Comparison of ENCODE assay signal across 20 mouse cellular contexts in the genomic region with DNA sequence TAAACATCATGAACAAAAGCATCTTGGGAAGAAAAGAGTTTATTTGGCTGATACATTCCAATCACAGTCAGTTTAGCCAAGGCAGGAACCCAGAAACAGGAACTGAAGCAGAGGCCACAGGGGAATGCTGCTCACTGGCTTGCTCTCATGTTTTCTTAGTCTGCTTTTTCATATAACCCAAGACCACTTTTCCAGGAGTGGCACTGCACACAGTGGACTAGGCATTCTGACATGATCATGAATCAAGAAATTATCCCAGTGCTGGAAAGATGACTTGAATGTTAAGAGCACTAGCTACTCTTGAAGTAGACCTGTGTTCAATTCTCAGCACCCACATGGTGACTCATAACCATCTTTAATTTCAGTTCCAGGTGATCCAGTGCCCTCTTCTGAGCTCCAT. TPM values are rescaled to one million over a fixed set of nuclear protein-coding genes. Genes with fewer than 3 reads are reported as not detected.
DNase-seq lines count a peak whose midpoint lies in the region; ATAC-seq and TF ChIP-seq lines count a peak whose summit lies in the region.
"Had no signal": no experiment of that assay in that cellular context is flagged by ENCODE, and none has a peak within 500 bp of the region (broad histone marks: within the 10 kb centered on the region; RNA-seq: fewer than 3 reads in every experiment).

No protein-coding gene starts in this region.

- H3K27ac ChIP-seq in heart, embryonic 10.5 days: no peak overlapping the region
- no peak overlapping the region for H3K27ac ChIP-seq in heart, embryonic 11.5 days (ENCODE audit: low read depth, low read length)
- H3K27ac ChIP-seq in lung, postnatal 0 days (ENCODE audit: low read length): no peak overlapping the region
- H3K27ac ChIP-seq in cerebellum, adult 2 months (ENCODE audit: insufficient read depth, low read length): no peak overlapping the region
- H3K27ac ChIP-seq: embryonic facial prominence, embryonic 15.5 days; forebrain, embryonic 12.5 days; hindbrain, embryonic 15.5 days; limb, embryonic 13.5 days; midbrain, embryonic 15.5 days; stomach, embryonic 15.5 days had no signal

- TF ChIP-seq POLR2A in cerebellum, adult 2 months (IDR thresholded peaks at IDR 0.05; ENCODE audit: borderline replicate concordance, insufficient read depth, low read length): no peak

- H3K9ac ChIP-seq in heart, embryonic 11.5 days (ENCODE audit: low read depth, low read length): no peak overlapping the region
- H3K9ac ChIP-seq in lung, postnatal 0 days (replicated peaks; ENCODE audit: low read depth): no peak overlapping the region
- H3K9ac ChIP-seq: embryonic facial prominence, embryonic 15.5 days; forebrain, embryonic 12.5 days; hindbrain, embryonic 15.5 days; limb, embryonic 13.5 days; liver, postnatal 0 days; midbrain, embryonic 15.5 days; stomach, embryonic 15.5 days had no signal

- H3K27me3 ChIP-seq in heart, embryonic 10.5 days (ENCODE audit: insufficient read depth, poor library complexity, severe bottlenecking): no peaks in the 10 kb centered on the region
- H3K27me3 ChIP-seq in heart, embryonic 11.5 days (ENCODE audit: control insufficient read depth, insufficient read depth, low read length): no peaks in the 10 kb centered on the region
- H3K27me3 ChIP-seq in lung, postnatal 0 days (replicated peaks; ENCODE audit: insufficient read depth, low read length): no peaks in the 10 kb centered on the region
- no peaks in the 10 kb centered on the region for H3K27me3 ChIP-seq in cerebellum, adult 2 months (ENCODE audit: control insufficient read depth, insufficient read depth, low read length)
- H3K27me3 ChIP-seq: embryonic facial prominence, embryonic 15.5 days; forebrain, embryonic 12.5 days; hindbrain, embryonic 15.5 days; limb, embryonic 13.5 days; midbrain, embryonic 15.5 days; stomach, embryonic 15.5 days had no signal

- H3K36me3 ChIP-seq in heart, embryonic 10.5 days: no peaks in the 10 kb centered on the region
- no peaks in the 10 kb centered on the region for H3K36me3 ChIP-seq in heart, embryonic 11.5 days (ENCODE audit: control insufficient read depth, insufficient read depth, low read length)
- H3K36me3 ChIP-seq in lung, postnatal 0 days (ENCODE audit: insufficient read depth, low read length): no peaks in the 10 kb centered on the region
- H3K36me3 ChIP-seq: embryonic facial prominence, embryonic 15.5 days; forebrain, embryonic 12.5 days; hindbrain, embryonic 15.5 days; limb, embryonic 13.5 days; midbrain, embryonic 15.5 days; stomach, embryonic 15.5 days had no signal

- peak; percentile 74 for DNase-seq in heart, embryonic 10.5 days (ENCODE audit: low spot score)
- peak; percentile 1 for DNase-seq in lung, postnatal 36 days
- DNase-seq in lung, postnatal 0 days (ENCODE audit: low spot score): no peak
- DNase-seq in urinary bladder, postnatal 25 days (ENCODE audit: low spot score): peak; percentile 12
- no peak for DNase-seq in urinary bladder, adult 2 months (ENCODE audit: low spot score)
- DNase-seq in cerebellum, adult 2 months: no peak
- DNase-seq: adrenal gland, postnatal 14 days; cerebellum, adult 8-10 months; kidney, adult 2 months; liver, postnatal 0 days; thymus, postnatal 36 days had no signal

- TF ChIP-seq EP300 in lung, postnatal 0 days (IDR thresholded peaks at IDR 0.05): no peak

- H3K4me3 ChIP-seq in heart, embryonic 10.5 days: no peak overlapping the region
- H3K4me3 ChIP-seq in heart, embryonic 11.5 days (ENCODE audit: low read depth, low read length): no peak overlapping the region
- no peak overlapping the region for H3K4me3 ChIP-seq in lung, postnatal 0 days (ENCODE audit: low read depth, low read length)
- H3K4me3 ChIP-seq in cerebellum, adult 2 months (replicated peaks; ENCODE audit: insufficient read depth, low read depth, low read length): no peak overlapping the region
- H3K4me3 ChIP-seq: embryonic facial prominence, embryonic 15.5 days; forebrain, embryonic 12.5 days; hindbrain, embryonic 15.5 days; limb, embryonic 13.5 days; midbrain, embryonic 15.5 days; stomach, embryonic 15.5 days had no signal

- no peak overlapping the region for H3K4me2 ChIP-seq in heart, embryonic 11.5 days
- H3K4me2 ChIP-seq in lung, postnatal 0 days (replicated peaks; ENCODE audit: low read depth, low read length): no peak overlapping the region
- H3K4me2 ChIP-seq: embryonic facial prominence, embryonic 15.5 days; forebrain, embryonic 12.5 days; hindbrain, embryonic 15.5 days; limb, embryonic 13.5 days; midbrain, embryonic 15.5 days; stomach, embryonic 15.5 days had no signal

- no peaks in the 10 kb centered on the region for H3K4me1 ChIP-seq in heart, embryonic 10.5 days
- H3K4me1 ChIP-seq in heart, embryonic 11.5 days (ENCODE audit: control insufficient read depth, insufficient read depth, low read length): no peaks in the 10 kb centered on the region
- no peaks in the 10 kb centered on the region for H3K4me1 ChIP-seq in lung, postnatal 0 days (ENCODE audit: insufficient read depth, low read depth, low read length)
- no peaks in the 10 kb centered on the region for H3K4me1 ChIP-seq in cerebellum, adult 2 months (ENCODE audit: control insufficient read depth, insufficient read depth, low read length)
- H3K4me1 ChIP-seq: embryonic facial prominence, embryonic 15.5 days; forebrain, embryonic 12.5 days; hindbrain, embryonic 15.5 days; limb, embryonic 13.5 days; midbrain, embryonic 15.5 days; stomach, embryonic 15.5 days had no signal

- H3K9me3 ChIP-seq in heart, embryonic 10.5 days: peaks cover 55% of the 10 kb centered on the region
- peaks cover 56% of the 10 kb centered on the region for H3K9me3 ChIP-seq in heart, embryonic 11.5 days (replicated peaks; ENCODE audit: control insufficient read depth, low read length)
- peaks cover 41% of the 10 kb centered on the region for H3K9me3 ChIP-seq in lung, postnatal 0 days (ENCODE audit: low read length)

- TF ChIP-seq CTCF in lung, postnatal 0 days (IDR thresholded peaks at IDR 0.05): no peak
- no peak for TF ChIP-seq CTCF in cerebellum, adult 2 months (IDR thresholded peaks at IDR 0.05; ENCODE audit: borderline replicate concordance, insufficient read depth, low read depth, low read length)

- no peak for ATAC-seq in heart, embryonic 11.5 days (replicated peaks; ENCODE audit: insufficient number of reproducible peaks, low FRiP score, low TSS enrichment)
- ATAC-seq in lung, postnatal 0 days: no peak
- ATAC-seq: liver, postnatal 0 days; midbrain, embryonic 15.5 days had no signal

RNA-seq across cellular contexts. Expression of a gene that starts 1.0 kb away (rescaled TPM):
- 0.58 and 0.82 TPM in 2 replicates for polyA plus RNA-seq in heart, embryonic 10.5 days (2016; fragmentation: Nextera tagmentation; extraction: Ambion mirVana)
- 0.63 and 1.1 TPM in 2 replicates for polyA plus RNA-seq in heart, embryonic 11.5 days (2014; fragmentation: Nextera tagmentation; extraction: Ambion mirVana)
- 0.15 and 0.43 TPM in 2 replicates for polyA plus RNA-seq in lung, postnatal 0 days (2015; fragmentation: Nextera tagmentation; extraction: Ambion mirVana)
- polyA plus RNA-seq in urinary bladder, adult 2 months (2012; rRNA removed): 0.24 and 0.29 TPM in 2 replicates
- polyA plus RNA-seq in cerebellum, adult 2 months (2012; rRNA removed): 0.25 and 0.43 TPM in 2 replicates

RNA-seq across cellular contexts. Expression of a gene that starts 14.0 kb away (rescaled TPM):
- polyA plus RNA-seq in heart, embryonic 10.5 days (2016; fragmentation: Nextera tagmentation; extraction: Ambion mirVana): not detected in 2 replicates
- not detected in 2 replicates for polyA plus RNA-seq in heart, embryonic 11.5 days (2014; fragmentation: Nextera tagmentation; extraction: Ambion mirVana)
- 0.21 and 0.26 TPM in 2 replicates for polyA plus RNA-seq in lung, postnatal 0 days (2015; fragmentation: Nextera tagmentation; extraction: Ambion mirVana)
- 9.0 and 11.0 TPM in 2 replicates for polyA plus RNA-seq in urinary bladder, adult 2 months (2012; rRNA removed)
- not detected in 2 replicates for polyA plus RNA-seq in cerebellum, adult 2 months (2012; rRNA removed)
- polyA plus RNA-seq: forebrain, embryonic 12.5 days; heart, embryonic 14.5 days; hindbrain, embryonic 15.5 days; midbrain, embryonic 15.5 days; neural tube, embryonic 11.5 days had no signal

RNA-seq across cellular contexts. Expression of a gene that starts 20.2 kb away (rescaled TPM):
- polyA plus RNA-seq in heart, embryonic 10.5 days (2016; fragmentation: Nextera tagmentation; extraction: Ambion mirVana): 8.1 and 9.9 TPM in 2 replicates
- 9.6 and 10.4 TPM in 2 replicates for polyA plus RNA-seq in heart, embryonic 11.5 days (2014; fragmentation: Nextera tagmentation; extraction: Ambion mirVana)
- polyA plus RNA-seq in lung, postnatal 0 days (2015; fragmentation: Nextera tagmentation; extraction: Ambion mirVana): 2.7 and 3.8 TPM in 2 replicates
- 1.3 and 1.7 TPM in 2 replicates for polyA plus RNA-seq in urinary bladder, adult 2 months (2012; rRNA removed)
- 2.9 and 3.5 TPM in 2 replicates for polyA plus RNA-seq in cerebellum, adult 2 months (2012; rRNA removed)

RNA-seq across cellular contexts. Expression of a gene that starts 25.3 kb away (rescaled TPM):
- 0.13 TPM in 1 of 2 replicates, not detected in the other for polyA plus RNA-seq in heart, embryonic 10.5 days (2016; fragmentation: Nextera tagmentation; extraction: Ambion mirVana)
- not detected in 2 replicates for polyA plus RNA-seq in heart, embryonic 11.5 days (2014; fragmentation: Nextera tagmentation; extraction: Ambion mirVana)
- 0.08 and 0.11 TPM in 2 replicates for polyA plus RNA-seq in lung, postnatal 0 days (2015; fragmentation: Nextera tagmentation; extraction: Ambion mirVana)
- 0.77 and 1.6 TPM in 2 replicates for polyA plus RNA-seq in urinary bladder, adult 2 months (2012; rRNA removed)
- polyA plus RNA-seq in cerebellum, adult 2 months (2012; rRNA removed): not detected in 2 replicates
- polyA plus RNA-seq: embryonic facial prominence, embryonic 15.5 days; forebrain, embryonic 12.5 days; heart, embryonic 14.5 days; hindbrain, embryonic 15.5 days; limb, embryonic 13.5 days; liver, postnatal 0 days; midbrain, embryonic 15.5 days; neural tube, embryonic 11.5 days had no signal

RNA-seq across cellular contexts. Expression of a gene that starts 51.7 kb away (rescaled TPM):
- 143 and 155 TPM in 2 replicates for polyA plus RNA-seq in heart, embryonic 10.5 days (2016; fragmentation: Nextera tagmentation; extraction: Ambion mirVana)
- polyA plus RNA-seq in heart, embryonic 11.5 days (2014; fragmentation: Nextera tagmentation; extraction: Ambion mirVana): 117 and 118 TPM in 2 replicates
- 21.9 and 26.0 TPM in 2 replicates for polyA plus RNA-seq in lung, postnatal 0 days (2015; fragmentation: Nextera tagmentation; extraction: Ambion mirVana)
- polyA plus RNA-seq in urinary bladder, adult 2 months (2012; rRNA removed): 62.9 and 67.6 TPM in 2 replicates
- 79.1 and 80.4 TPM in 2 replicates for polyA plus RNA-seq in cerebellum, adult 2 months (2012; rRNA removed)

Comparison
In these comparisons a context has a peak if more than half of its experiments do, and no peak if none do; other contexts are left out.
1. DNase-seq: peak in heart, embryonic 10.5 days (single experiment), lung, postnatal 36 days (single experiment) and urinary bladder, postnatal 25 days (single experiment); none in lung, postnatal 0 days (single experiment), urinary bladder, adult 2 months (single experiment) and cerebellum, adult 2 months (0 of 2).